Mouse (Mus musculus) cerebellum, postnatal 36 days (tissue): ENCODE results near the gene Prdm12.
A peak's percentile ranks its signal among the peaks of the same experiment; 100 is the strongest.

Experiments
- DNase-seq, 2 experiments: peaks; one replicate each; pipeline ENCODE4 v3.0.0; 2021 to 2022; ENCODE audit warnings: mixed read lengths in 2 of 2

Gene Prdm12

DNA sequence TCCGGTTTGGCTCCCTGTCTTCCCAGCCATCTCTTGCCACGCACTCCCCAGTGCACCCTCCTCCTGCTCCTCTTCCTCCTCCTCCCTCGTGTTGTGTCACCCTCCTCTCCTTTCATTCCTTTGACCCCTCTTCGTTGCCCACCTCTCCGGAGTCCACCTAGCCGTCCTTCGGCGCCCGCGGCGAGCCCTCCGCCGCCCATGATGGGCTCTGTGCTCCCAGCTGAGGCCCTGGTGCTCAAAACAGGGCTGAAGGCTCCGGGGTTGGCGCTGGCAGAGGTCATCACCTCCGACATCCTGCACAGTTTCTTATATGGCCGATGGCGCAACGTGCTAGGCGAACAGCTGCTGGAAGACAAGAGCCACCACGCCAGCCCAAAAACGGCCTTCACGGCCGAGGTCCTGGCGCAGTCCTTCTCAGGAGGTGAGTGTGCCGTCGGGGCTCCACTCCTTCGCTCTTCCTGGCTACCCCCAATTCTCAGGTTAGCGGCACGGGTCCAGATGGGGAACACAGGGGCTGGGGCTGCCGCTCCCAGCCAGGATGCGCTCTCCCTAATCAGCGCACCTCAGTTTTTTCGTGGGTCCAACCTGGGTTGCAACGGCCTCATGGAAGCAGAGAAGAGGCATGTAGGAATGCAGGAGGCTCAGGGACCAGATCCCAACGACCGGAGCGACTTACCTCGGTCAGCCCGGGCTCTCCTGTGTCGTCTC, at the start of gene Prdm12:
Gene Prdm12 (plus strand): TSS at position 137 of the 708 bp plus-strand sequence.
- no peak for DNase-seq

DNA sequence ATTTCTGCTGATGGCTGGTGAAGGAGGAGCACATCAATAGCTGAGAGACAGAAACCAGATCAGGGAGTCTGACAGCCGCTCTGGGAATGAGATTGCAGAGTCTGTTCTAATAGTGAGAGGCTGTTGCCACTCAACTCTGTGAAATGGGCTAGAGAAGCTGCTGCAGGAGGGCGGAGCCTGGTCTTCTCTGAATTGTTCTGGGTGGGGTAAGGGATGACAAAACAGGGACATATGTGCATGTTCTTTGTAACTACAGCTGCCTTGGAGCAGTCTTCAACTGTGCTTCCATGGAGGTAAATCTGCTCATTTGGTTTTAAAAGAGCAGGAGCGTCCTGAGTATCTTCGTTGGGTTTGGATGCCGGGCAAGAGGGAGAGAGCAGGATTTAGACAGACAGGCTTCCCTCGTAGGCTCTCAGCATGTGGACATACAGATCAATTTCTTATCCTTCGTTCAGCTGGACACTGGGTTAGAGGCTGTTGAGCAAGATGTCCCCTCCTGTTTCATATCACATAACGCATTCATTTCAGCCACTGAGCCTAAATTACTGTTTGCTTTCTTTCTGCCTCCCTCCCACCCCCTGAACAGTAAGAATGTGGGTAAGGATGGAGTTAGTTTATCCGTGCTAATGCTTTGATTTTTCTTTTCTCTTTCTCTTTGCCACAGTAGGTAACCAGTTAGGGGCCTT, 47.9 kb upstream of the Prdm12 start:
- DNase-seq = no peak

DNA sequence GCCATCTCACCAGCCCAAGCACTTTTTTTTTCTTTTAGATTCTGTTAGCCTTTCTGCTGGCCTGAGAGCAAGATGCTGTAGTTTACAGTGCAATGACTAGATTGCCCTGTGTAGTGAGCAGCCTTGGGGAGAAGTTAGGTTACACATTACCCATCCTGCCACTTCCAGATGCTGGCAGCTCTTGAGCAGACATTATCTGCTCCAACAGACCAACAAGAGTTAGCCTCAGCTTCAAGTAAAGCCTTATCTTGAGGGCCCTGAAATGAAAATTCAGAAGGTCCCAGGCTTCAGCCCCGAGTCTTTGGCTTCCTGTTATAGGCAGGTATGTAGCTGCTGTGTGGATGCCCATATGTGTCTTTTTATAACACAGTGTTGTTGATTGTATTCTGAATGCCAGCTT, 32.3 kb upstream of the Prdm12 start:
- no peak for DNase-seq

DNA sequence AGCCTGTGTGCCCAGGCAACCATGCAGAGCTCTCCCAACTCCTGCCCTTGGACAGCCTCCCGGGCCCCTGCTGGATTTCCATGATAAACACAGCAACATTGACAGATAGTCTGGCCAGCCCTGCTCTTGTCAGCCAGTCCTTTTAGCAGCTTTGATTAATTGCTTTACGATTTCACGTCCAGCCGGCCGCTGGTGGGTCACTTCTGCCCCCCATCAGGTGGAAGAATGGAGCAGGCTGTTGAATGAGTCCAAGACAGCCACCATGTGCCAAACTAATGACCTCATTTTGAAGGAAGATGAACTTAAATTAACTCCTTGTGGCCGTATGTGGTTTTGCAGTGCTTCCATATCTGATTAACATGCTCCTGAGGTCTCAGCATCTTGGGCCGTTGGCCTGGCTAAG, 30.0 kb upstream of the Prdm12 start:
- DNase-seq = peak; percentile 25 to 30

DNA sequence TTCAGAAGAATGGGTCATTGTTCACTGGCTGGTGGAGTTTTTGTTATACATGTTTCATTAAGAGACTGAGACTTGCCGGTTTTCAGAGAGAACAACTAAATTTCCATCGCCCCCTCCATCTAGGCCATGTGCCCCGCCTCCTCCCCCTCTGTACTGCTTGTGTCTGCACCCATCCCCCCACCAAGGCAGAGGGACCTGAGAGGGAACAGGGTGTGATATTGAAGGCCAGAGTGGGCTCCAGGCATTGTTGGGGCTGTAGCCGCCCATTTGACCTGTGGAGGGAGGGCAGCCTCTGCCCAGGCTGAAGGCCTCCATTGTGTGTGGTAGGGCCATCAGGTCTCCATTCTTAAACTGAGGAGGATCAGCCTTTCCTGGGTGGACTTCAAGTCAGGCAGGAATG, 28.9 kb upstream of the Prdm12 start:
- DNase-seq = no peak

DNA sequence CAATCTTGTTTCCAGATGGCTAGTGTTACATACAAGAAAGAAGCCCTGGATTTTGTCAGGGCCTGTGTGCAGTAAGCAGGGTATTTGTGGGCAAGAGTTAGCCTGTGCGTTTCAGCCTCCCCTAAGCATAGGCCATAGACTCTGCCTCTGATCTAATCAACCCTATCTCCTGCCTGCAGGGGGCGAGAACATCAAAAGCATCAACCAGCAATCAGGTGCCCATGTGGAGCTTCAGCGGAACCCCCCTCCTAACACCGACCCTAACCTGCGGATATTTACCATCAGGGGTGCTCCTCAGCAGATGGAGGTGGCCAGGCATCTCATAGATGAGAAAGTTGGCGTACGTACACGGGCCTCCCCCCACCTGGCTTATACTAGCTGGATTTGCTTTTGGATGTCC, 28.4 kb upstream of the Prdm12 start:
- no peak for DNase-seq

DNA sequence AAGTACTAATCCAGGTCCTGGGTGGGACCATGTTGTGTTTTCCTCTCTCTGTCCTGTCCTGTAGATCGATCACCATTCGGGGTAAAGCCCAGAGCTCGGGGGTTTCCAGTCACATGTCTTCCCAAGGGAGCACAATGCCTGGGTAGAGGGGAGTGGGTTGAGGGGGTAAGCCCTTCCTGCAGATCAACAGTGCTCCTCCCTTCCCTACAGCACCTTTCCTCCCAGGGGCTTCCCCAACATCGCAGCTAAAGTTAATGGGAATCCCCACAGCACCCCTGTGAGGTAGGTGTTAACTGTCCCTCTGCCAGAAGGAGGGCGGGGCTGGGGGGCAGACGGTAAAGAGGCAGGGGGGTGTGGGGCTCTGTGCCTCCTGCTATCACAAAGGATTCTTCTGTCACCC, 27.2 kb upstream of the Prdm12 start:
- no peak for DNase-seq

DNA sequence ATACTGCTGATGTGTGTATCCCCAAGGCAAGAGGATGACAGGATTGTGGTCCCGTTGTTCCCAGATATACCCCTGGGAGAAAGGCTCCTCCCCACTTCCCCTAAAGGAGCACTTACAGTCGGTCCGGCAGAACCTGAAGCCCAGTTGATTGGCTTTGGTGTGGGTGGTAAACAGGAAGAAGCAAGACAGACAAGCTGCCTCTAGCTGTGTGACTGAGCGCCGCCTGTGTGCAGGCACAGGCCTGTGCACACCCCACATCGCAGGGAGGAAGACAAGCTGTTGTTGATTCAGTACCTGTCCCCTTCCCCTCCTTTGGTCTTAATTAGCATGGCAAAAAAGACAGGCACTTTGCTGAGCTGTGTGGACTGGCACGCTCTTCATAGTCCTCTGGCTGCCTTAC, 26.1 kb upstream of the Prdm12 start:
- no peak for DNase-seq

DNA sequence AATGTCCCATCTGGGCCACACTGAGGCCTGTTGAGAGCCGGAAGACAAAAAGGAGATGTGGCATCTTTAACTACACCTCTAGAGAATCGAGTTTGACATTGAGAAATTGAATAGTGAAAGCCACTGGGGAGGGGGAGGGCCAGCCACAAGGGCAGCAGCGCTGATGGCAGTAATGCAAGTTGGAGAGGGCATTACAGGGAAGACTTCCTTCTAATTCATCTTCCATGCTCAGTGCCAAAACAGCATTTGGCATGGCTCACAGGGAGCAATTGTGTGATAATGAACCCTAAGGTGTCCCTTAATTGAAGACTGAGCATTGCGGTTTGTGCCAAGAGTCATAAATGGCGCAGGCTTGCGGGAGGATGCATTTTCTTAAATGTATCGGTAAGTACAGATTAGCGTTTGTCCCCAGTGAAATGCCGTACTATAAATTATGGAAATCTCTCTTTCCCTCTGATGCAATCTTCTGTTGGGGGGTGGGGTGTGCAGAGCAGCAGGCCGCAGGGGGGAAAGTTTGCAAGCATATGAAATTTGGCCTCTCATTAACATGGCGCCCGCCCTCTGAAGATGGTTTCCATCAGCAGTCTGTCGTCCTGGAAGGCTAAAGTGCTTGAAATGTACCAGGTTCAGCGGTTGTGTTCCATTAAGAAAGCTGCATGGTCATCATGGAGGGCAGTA, 21.2 kb upstream of the Prdm12 start:
- DNase-seq = no peak

DNA sequence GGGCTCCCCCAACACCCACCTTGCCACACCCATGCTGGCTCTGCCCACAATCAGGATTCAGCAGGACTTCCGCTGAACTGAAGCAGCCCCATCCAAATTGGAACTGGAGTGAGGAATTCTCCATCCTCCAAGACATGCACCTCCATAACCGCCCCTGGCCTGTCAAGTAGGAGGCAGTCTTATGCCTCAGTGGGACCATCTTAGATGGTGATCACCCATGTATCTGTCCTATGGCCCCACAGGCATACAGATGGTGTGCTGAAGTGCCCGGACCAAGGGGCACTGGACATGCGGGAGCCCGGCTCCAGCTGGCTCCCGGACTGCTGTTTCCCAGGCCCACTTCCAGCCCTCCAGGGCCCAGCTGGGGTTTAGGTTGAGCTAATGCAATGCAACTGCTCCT, 20.6 kb upstream of the Prdm12 start:
- no peak for DNase-seq

DNA sequence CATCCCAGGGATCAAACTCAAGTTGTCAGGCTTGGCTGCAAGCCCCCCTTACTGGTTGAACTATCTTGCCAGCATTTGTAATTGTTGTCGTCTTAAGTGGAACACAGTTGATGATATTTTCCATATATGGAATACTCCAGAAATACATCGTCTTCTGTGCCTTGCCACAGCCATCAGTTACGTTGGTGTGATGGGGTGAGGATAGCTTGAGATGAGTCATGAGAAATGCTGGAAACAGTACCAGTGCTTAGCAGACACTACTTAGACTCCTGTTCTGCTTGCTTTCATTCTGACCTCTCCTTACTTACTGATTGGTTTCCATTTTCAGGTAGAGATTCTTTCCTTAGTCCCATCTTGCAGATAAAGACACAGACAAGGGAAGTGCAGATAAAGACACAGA, 6.3 kb upstream of the Prdm12 start:
- DNase-seq = no peak

DNA sequence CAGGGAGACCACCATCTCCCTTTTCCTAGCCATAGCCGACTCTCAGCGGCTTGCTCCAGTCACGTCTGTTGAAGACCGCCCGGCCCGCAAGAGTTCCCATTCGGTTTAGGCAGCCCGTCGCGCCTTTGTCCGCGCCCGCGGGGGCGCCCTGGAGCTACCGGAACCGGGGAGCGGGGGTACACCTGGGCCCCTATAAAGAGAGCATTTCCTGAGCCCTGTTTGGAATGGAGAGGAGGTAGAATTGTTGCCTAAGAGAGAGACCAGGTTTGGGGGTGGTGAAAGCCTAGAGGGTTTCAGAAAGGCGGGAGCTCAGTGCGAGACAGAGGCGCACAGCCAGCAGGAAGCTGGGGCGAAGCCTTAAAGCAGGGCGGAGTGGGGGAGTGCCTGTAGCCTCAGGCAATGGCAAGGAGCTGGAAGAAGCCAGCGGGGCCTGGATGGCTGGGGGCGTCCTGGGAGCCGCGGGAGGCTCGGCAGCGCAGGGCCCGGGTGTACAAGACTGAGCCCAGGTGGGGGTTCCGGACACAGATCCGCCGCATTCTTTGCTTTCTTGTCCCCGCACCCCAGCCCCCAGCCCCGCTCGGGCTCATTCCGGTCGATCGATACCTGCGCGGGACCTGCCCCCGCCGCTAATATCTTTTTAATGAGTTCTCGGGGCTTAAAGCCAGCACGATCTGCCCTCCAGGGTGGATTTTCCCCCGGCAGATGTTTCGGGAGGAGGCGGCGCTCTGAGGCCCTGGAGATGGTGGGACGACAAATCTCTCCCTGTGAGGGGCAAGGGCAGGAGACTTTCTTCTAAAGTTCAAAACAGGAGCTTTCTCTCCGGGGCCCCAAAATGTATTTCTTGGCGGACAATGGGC, 4.3 kb upstream of the Prdm12 start:
- no peak for DNase-seq

DNA sequence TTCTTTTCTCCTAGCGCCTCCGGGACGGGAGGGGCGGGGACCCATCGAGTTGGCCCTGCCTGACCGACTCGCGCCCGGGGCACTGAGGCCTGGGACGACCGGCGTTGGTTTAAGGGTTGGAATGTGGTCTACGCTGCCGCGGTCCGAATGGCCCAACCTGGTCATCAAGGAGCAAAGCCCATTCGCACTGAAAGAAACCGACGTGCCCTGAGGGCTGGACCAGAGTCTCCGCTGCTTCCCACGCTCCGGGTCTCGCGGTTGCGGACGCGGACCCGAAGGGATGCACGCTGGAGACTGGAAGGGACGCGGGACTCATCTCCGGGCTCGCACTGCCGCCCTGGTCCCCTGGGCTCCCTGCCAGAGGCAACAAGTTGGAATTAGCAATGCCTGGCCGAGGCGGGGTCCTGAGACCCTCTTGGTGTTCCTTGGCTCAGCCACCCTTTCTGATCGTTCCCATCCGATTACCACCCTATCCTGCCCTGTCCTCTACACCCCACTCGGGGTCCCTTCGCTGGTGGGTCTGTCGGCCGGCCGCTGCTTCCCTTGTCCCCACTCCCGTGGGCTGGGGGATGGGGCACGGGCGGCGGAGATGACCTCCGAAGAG, 3.6 kb upstream of the Prdm12 start:
- DNase-seq = no peak

DNA sequence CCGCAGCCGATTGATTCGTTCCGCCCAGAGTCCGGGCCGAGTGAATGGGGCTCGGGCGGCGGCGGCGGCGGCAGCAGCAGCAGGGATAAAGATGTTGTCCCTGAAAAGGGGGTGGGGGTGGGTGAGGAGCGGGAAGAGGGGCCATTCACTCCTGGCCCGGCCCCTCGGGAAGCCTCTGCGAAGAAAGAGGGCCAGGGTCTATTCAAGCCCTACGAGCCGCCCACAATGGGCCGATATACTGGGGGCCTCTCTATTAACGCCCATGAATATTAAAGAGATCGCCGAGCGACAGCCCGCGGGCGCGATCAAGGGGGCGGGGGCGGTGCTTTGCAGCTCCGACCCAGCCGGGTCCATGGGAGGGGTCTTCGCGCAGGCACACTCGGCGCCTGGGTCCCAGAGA, 3.1 kb upstream of the Prdm12 start:
- DNase-seq = no peak

DNA sequence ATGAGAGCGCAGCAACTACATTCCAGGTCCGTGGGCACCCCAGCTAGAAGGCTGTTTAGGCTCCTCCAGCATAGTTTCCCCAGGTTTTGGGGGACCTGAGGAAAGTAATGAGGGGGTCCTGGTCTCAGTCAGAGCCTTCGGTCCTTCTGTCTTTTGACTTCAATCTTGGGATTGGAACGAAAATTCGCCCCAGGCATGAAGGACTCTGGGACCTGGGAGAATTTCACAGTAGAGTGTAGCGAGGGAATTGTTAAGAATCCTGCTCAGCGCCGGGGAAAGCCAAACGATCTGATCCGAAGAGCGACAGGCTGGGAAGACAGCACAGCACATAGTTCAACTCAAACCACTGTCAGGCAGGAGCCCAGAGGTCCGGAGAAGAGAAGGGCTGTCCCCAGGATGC, 2.5 kb upstream of the Prdm12 start:
- no peak for DNase-seq

DNA sequence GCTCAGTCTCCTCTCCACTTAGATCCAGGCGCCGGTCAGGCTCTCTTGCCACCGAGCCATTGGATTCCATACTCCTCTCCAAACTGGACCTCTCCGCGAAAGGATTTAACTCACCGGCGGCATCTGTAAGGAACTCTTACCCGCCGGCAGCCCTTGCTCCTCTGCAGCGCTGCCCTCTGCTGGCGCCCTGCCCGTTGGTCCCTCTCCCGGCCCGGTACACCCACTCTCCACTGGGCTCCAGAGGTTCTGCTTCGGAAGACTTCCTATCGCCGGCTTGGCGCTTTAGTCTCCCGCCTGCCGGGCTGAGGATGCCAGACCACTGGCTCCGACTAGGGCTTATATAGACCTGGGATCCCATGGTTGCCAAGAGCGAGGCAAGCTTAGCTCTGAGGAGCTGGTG, 2.0 kb upstream of the Prdm12 start:
- peak in 1 of 2 experiments; percentile 28 for DNase-seq

DNA sequence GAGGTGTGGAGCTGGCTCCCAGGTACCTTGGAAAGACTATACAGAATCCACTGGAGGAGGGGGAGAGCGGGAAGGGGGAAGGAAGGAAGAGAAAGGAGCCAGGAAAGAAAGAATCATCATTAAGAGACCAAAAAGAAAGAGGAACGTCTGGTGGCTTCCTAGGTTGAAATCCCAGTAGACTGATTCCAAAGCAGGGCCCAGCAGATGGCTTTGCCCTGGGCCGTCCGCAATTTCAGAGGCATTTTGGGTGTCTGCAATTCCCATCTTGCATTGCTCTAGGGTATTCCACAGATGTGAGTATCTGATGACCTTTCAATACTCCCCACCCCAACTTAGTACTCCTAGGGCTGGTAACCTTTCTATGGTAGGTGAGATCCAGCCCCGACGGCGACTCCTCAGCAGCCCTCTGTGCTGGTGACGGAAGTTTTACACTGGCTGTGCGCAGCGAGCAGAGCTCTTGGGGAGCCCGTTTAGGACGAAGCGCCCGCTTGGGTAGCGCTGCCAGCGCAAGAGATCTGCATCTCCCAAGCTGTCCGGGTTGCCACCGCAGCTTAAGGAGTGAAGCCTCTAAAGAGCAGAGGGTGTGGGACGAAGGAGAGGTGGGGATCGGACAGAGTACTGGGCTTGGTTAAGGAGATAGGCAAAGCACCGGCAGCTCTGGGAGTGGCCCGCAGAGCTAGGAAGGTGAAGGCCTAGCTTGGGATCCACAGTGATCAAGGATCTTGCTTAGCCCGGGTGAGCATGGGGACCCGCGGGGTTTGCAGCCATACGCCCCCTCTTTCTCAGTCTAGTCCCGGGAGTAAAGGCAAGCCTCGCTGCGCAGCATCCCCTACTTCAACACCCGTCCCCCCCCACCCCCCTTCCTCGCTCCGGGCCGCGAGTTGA, 1.0 kb upstream of the Prdm12 start:
- no peak for DNase-seq

DNA sequence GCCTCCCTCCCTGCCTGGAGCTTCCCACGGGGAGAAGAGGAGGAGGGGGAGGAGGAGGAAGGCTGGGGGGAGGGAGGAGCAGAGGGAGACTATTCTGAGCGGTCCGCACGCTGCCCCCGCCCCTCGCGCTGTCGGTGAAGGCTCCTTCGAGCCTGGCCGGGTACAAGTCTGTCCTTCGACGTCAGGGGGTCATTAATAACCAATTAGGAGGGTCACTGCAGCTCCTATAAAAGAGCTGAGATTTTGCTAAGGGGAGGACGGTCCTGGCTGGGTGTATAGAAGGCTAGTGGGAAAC, 424 bp upstream of the Prdm12 start:
- no peak for DNase-seq

DNA sequence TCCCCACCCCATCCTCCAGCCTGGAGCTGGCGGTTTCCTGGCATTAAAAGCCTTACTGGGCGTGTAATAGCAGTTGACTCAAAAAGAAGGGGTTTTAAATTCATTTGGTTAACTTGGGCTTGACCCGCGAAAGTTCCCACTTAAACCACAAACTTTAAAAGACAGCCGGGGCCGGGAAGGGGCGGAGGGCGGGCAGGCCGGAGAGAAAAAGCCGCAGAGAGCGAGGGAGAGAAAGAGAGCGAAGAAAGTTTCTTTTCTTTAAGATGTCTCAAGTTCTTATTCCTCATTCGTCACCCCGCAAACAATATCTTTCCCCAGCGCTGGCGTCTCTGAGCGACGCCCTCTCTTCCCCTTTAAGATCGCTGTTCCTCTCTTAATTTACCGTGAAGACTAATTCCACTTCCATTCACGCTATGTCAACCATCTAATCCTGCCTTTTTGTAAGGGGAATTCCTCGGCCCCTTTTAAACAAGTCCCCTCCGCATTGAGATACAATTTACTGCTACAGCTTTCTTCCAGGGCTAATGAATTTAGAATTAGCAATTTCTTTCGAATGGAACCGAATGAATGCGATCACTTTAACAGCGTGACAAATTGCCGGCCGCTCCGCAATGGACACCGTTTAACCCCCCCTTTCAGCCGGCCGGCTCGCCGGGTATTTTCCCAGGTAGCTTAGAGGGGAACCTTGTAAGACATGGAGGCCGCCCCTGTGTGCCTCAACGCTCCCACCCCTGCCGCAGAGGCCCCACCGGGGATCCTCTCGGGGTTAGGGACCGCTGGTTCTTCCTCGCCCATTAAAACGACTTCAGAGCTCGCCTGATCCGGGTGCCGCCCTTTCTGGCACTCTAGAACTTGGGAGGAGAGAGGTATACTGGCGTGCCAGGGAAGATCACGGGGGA, 1.0 kb downstream of the Prdm12 start:
- no peak for DNase-seq

DNA sequence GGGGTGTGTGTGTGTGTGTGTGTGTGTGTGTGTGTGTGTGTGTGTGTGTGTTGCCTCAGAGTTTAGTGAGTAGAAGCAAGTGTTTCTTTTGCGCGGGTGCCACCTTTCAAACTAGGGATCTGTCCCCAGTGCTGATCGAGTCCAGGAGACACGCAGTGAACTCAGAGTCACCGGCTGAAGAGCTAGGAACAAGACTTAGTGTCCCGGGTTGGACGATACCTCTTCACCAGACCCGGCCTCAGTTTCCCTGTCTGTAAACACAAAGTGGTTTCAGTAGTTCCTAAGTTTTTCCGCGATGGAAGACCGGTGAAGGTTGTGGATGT, 1.6 kb downstream of the Prdm12 start:
- DNase-seq = no peak

DNA sequence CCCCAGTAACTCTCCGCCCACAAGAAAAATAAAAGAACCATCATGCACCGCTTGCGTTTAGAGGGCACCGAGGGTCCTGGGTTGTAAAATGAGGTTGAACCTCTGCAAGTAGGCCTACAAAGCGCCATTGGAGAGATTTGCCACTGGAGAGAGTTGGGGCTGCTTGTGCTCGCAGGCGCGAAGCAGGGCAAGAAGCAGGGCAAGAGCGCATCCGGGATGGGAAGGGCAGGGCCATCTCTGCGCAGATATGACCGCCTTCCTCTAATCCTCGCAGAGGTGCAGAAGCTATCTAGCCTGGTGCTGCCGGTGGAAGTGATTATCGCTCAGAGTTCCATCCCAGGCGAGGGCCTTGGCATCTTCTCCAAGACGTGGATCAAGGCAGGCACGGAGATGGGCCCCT, 2.1 kb downstream of the Prdm12 start:
- no peak for DNase-seq
